Mouse (Mus musculus) G1E (cell line): Measurements from ENCODE around the gene Aldh1a3.

Experiments used
- CTCF ChIP-seq: IDR thresholded peaks from 2 replicates; pipeline ENCODE4 v1.5.1; 2012; ENCODE audit warnings: low read depth, low read length, inconsistent platforms, mixed read lengths
- GATA1 ChIP-seq: IDR thresholded peaks from 2 replicates; pipeline ENCODE4 v1.6.1; 2012; ENCODE audit warnings: borderline replicate concordance, low read length, inconsistent platforms, mixed read lengths
- GATA2 ChIP-seq: IDR thresholded peaks from 2 replicates; pipeline ENCODE4 v1.6.1; 2012; ENCODE audit warnings: low read depth, low read length, inconsistent platforms, borderline replicate concordance
- POLR2AphosphoS5 ChIP-seq: IDR thresholded peaks from 2 replicates; pipeline ENCODE4 v1.6.1; 2012; ENCODE audit warnings: low read depth, low read length, inconsistent platforms; ENCODE audit not compliant: insufficient replicate concordance
- TAL1 ChIP-seq: conservative IDR thresholded peaks from 2 replicates; pipeline ENCODE4 v1.6.1; 2012; ENCODE audit warnings: low read depth, low read length, inconsistent platforms, mixed read lengths

GRCm38 (mm10) chr7:66404141-66404540, 23.2 kb downstream of the Aldh1a3 start:
- no peak for TF ChIP-seq CTCF
- no peak for TF ChIP-seq POLR2AphosphoS5
- no peak for TF ChIP-seq GATA1
- TF ChIP-seq TAL1, result no peak
- no peak for TF ChIP-seq GATA2
